Mouse (Mus musculus): ENCODE measurements at regions not wholly inside any gene's neighbourhood (a gene's known extent, or its start where the extent isn't known, plus 50 kb on each side); places are given as distances from the start of the nearest gene placed in this dataset.

GRCm38 (mm10) chr8:92130025-92130557 lies 227.3 kb upstream of the Irx5 start:
- ChIA-PET CTCF (no interaction called here), POLR2A (no interaction called here)
- ATAC-seq (no peak), DNase-seq (ENCODE audit: low read depth, low spot score) (peak; percentile 9)
- in situ Hi-C loops (cut with MboI; ENCODE audit: low pct_unique_long_range_greater_than_20kb) = no loop called here
- no peak for TF ChIP-seq CTCF (IDR thresholded peaks at IDR 0.05)
- H3K27me3 ChIP-seq = peaks cover 5% of the 10 kb centered on the region

- ATAC-seq (no peak), DNase-seq (ENCODE audit: low read depth, low spot score) (peak; percentile 15)
- peaks cover 5% of the 10 kb centered on the region for H3K27me3 ChIP-seq
- in situ Hi-C loops (cut with MboI; ENCODE audit: low pct_unique_long_range_greater_than_20kb) = no loop called here
- no peak for TF ChIP-seq CTCF (IDR thresholded peaks at IDR 0.05)
- POLR2A ChIA-PET = no interaction called here
- CTCF ChIA-PET = no interaction called here
These were observed 228.0 kb upstream of the Irx5 start for GRCm38 (mm10) chr8:92129241-92130015.

GRCm38 (mm10) chr8:92125631-92126030 lies 231.8 kb upstream of the Irx5 start:
- POLR2A ChIA-PET = no interaction called here
- CTCF ChIA-PET = interaction anchor here (0.8 kb wide), 1 partner anchor 23 kb away, joined by 3 read pairs; no protein-coding TSS in a partner anchor
- ATAC-seq (no peak), DNase-seq (ENCODE audit: low read depth, low spot score) (no peak)
- H3K27me3 ChIP-seq = peaks cover 8% of the 10 kb centered on the region
- no peak for TF ChIP-seq CTCF (IDR thresholded peaks at IDR 0.05)
- in situ Hi-C loops (cut with MboI; ENCODE audit: low pct_unique_long_range_greater_than_20kb) = no loop called here

- no peak for ATAC-seq
- DNase-seq (ENCODE audit: low read depth, low spot score) = no peak
- CTCF ChIA-PET = interaction anchor here (1.1 kb wide), 1 partner anchor 23 kb away, joined by 4 read pairs; no protein-coding TSS in a partner anchor
- POLR2A ChIA-PET = interaction anchor here (1.0 kb wide), 1 partner anchor 322 kb away, joined by 3 read pairs; no protein-coding TSS in a partner anchor
- peak; percentile 59 for TF ChIP-seq CTCF (IDR thresholded peaks at IDR 0.05)
- H3K27me3 ChIP-seq = peaks cover 4% of the 10 kb centered on the region
- in situ Hi-C loops (cut with MboI; ENCODE audit: low pct_unique_long_range_greater_than_20kb) = no loop called here
These were observed 236.1 kb upstream of the Irx5 start for GRCm38 (mm10) chr8:92121296-92121695.

- DNase-seq (ENCODE audit: low read depth, low spot score) (no peak), ATAC-seq (no peak)
- no peaks in the 10 kb centered on the region for H3K27me3 ChIP-seq
- CTCF ChIA-PET = interaction anchor here (1.0 to 1.9 kb wide), 2 partner anchors 11 to 34 kb away, joined by 3 to 5 read pairs; no protein-coding TSS in a partner anchor
- peak; percentile 54 for TF ChIP-seq CTCF (IDR thresholded peaks at IDR 0.05)
- POLR2A ChIA-PET = interaction anchor here (0.6 to 1.3 kb wide), 2 partner anchors 15 to 97 kb away, joined by 3 read pairs; no protein-coding TSS in a partner anchor
- in situ Hi-C loops (cut with MboI; ENCODE audit: low pct_unique_long_range_greater_than_20kb) = no loop called here
These were observed 241.8 kb upstream of the Irx5 start for GRCm38 (mm10) chr8:92115479-92116267.

GRCm38 (mm10) chr8:92114311-92115275 lies 242.8 kb upstream of the Irx5 start:
- DNase-seq (ENCODE audit: low read depth, low spot score) = no peak
- POLR2A ChIA-PET = no interaction called here
- TF ChIP-seq CTCF (IDR thresholded peaks at IDR 0.05) = no peak
- CTCF ChIA-PET = interaction anchor here (1.0 to 1.9 kb wide), 2 partner anchors 10 to 33 kb away, joined by 3 to 5 read pairs; no protein-coding TSS in a partner anchor
- no peaks in the 10 kb centered on the region for H3K27me3 ChIP-seq
- in situ Hi-C loops (cut with MboI; ENCODE audit: low pct_unique_long_range_greater_than_20kb) = no loop called here
- ATAC-seq = no peak

GRCm38 (mm10) chr8:92113901-92114300 lies 243.5 kb upstream of the Irx5 start:
- POLR2A ChIA-PET = no interaction called here
- DNase-seq (ENCODE audit: low read depth, low spot score) = no peak
- CTCF ChIA-PET = interaction anchor here (1.9 kb wide), 1 partner anchor 9 kb away, joined by 5 read pairs; no protein-coding TSS in a partner anchor

GRCm38 (mm10) chr8:92113386-92113785 lies 244.0 kb upstream of the Irx5 start:
- ChIA-PET POLR2A (no interaction called here), CTCF (no interaction called here)
- in situ Hi-C loops (cut with MboI; ENCODE audit: low pct_unique_long_range_greater_than_20kb) = no loop called here
- H3K27me3 ChIP-seq = no peaks in the 10 kb centered on the region
- DNase-seq (ENCODE audit: low read depth, low spot score) (no peak), ATAC-seq (no peak)
- no peak for TF ChIP-seq CTCF (IDR thresholded peaks at IDR 0.05)

More at GRCm38 (mm10) chr8:92113901-92114300, 243.5 kb upstream of the Irx5 start:
- TF ChIP-seq CTCF (IDR thresholded peaks at IDR 0.05) = no peak
- in situ Hi-C loops (cut with MboI; ENCODE audit: low pct_unique_long_range_greater_than_20kb) = no loop called here
- no peaks in the 10 kb centered on the region for H3K27me3 ChIP-seq
- ATAC-seq = no peak

GRCm38 (mm10) chr8:92104561-92104960 lies 252.9 kb upstream of the Irx5 start:
- ATAC-seq (no peak), DNase-seq (ENCODE audit: low read depth, low spot score) (no peak)

More at GRCm38 (mm10) chr8:92104561-92104960, 252.9 kb upstream of the Irx5 start:
- peaks cover 8% of the 10 kb centered on the region for H3K27me3 ChIP-seq
- no peak for TF ChIP-seq CTCF (IDR thresholded peaks at IDR 0.05)
- ChIA-PET POLR2A (no interaction called here), CTCF (interaction anchor here (1.0 to 1.2 kb wide), 2 partner anchors 10 to 13 kb away, joined by 3 to 5 read pairs; no protein-coding TSS in a partner anchor)
- in situ Hi-C loops (cut with MboI; ENCODE audit: low pct_unique_long_range_greater_than_20kb) = no loop called here

All from Patski (cell line).